Mouse (Mus musculus) kidney, embryonic 16.5 days (tissue): ENCODE data around the gene Arhgap31. TPM values are rescaled to one million over a fixed set of nuclear protein-coding genes. Genes with fewer than 3 reads are reported as not detected.
A peak's percentile ranks its signal among the peaks of the same experiment; 100 is the strongest.
"Not testable (repeated sequence)": the region's sequence is repeated elsewhere in the genome, so short reads cannot be mapped to it uniquely, and the experiment has no call there.

Experiments
- ATAC-seq: fragments of 200-750 bp; cut with Nextera tagmentation; 2 replicates; pipeline ENCODE4 v1.8.0; 2017; ENCODE audit warnings: moderate TSS enrichment; ENCODE audit not compliant: low FRiP score, low TSS enrichment
- H3K27ac ChIP-seq: fragments of 300-500 bp; sonication (generic); 2 replicates; pipeline ENCODE4 v1.5.1; 2014; ENCODE audit warnings: low read length
- H3K27me3 ChIP-seq: fragments of 300-500 bp; sonication (generic); 2 replicates; pipeline ENCODE4 v1.6.1; 2014; ENCODE audit warnings: low read length, control low read depth, mixed read lengths; ENCODE audit not compliant: insufficient read depth
- H3K36me3 ChIP-seq: fragments of 300-500 bp; sonication (generic); 2 replicates; pipeline ENCODE4 v1.6.1; 2014; ENCODE audit warnings: low read length, control low read depth, mixed read lengths; ENCODE audit not compliant: insufficient read depth
- H3K4me1 ChIP-seq: fragments of 300-500 bp; sonication (generic); 2 replicates; pipeline ENCODE4 v1.6.1; 2014; ENCODE audit warnings: low read length, control low read depth, mixed read lengths; ENCODE audit not compliant: insufficient read depth
- H3K4me2 ChIP-seq: fragments of 300-500 bp; sonication (generic); replicated peaks from 2 replicates; pipeline ENCODE4 v1.6.1; 2014; ENCODE audit warnings: low read depth, low read length
- H3K4me3 ChIP-seq: fragments of 300-500 bp; sonication (generic); 2 replicates; pipeline ENCODE4 v1.5.1; 2014; ENCODE audit warnings: mild to moderate bottlenecking, low read length
- H3K9ac ChIP-seq: fragments of 300-500 bp; sonication (generic); replicated peaks from 2 replicates; pipeline ENCODE4 v1.6.1; 2014; ENCODE audit warnings: low read length
- H3K9me3 ChIP-seq: fragments of 300-500 bp; sonication (generic); 2 replicates; pipeline ENCODE4 v1.6.1; 2016; ENCODE audit warnings: low read length, control low read depth
- WGBS: fragments of 180-500 bp; shearing (Covaris S2); extraction: QIAGEN DNeasy Blood & Tissue Kit; methylation state at CpG from one replicate; pipeline ENCODE4 v1.1.7; 2014; 5-methylcytosine and 5-hydroxymethylcytosine counted together
- polyA plus RNA-seq: library from polyadenylated mRNA; unstranded; fragments of >200 nt; fragmentation: Nextera tagmentation; extraction: Ambion mirVana; gene quantifications from 2 replicates; pipeline ENCODE4 v1.2.1, GENCODE M21; 2015

The Arhgap31 gene
- polyA plus RNA-seq, 1 experiment from 2014 or later = 10.8 TPM

DNA sequence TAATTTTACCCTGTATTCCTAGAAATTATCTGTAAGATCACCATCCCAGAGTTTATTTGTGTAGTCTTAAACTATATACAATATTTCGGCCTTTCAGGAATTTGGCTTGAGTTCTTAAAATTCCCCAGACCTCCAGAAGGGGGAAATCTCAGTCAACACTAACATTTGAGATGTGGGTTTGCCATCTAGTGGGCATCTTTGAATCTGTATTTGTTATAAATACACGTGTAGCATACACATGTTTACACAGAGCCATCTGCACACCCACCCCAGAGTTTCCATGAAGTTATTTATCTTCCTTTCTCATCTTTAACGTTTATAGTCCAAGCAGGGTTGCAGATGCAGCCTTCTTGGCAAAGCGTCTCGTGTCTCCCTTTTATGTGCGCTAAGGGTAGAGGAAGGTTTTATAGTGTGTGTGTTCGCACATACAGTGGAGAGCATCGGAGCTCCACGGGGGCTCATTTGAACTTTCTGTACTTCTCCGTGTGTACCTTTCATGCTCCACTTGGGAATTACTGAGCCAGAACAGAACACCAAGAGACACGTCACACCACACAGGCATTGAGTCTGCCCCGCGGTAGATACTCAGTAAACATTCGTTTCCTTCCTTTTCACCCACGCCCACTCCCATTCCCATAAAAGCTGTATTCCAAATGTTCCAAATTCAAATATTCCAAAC is 16.7 kb upstream of the Arhgap31 start:
- peak overlapping the region; percentile 48 for H3K9ac ChIP-seq
- H3K4me1 ChIP-seq = peaks cover 10% of the 10 kb centered on the region; the same call in 1 of the 2 replicates
- no peak overlapping the region for H3K27ac ChIP-seq
- no peaks in the 10 kb centered on the region for H3K36me3 ChIP-seq
- ATAC-seq = peak; percentile 53; the same call in 1 of the 2 replicates
- H3K27me3 ChIP-seq = no peaks in the 10 kb centered on the region
- H3K4me2 ChIP-seq = peak overlapping the region; percentile 53
- H3K4me3 ChIP-seq = peak overlapping the region; percentile 27
- H3K9me3 ChIP-seq = no peaks in the 10 kb centered on the region
- WGBS = 26% methylated on average over 15 of the region's 15 CpGs

DNA sequence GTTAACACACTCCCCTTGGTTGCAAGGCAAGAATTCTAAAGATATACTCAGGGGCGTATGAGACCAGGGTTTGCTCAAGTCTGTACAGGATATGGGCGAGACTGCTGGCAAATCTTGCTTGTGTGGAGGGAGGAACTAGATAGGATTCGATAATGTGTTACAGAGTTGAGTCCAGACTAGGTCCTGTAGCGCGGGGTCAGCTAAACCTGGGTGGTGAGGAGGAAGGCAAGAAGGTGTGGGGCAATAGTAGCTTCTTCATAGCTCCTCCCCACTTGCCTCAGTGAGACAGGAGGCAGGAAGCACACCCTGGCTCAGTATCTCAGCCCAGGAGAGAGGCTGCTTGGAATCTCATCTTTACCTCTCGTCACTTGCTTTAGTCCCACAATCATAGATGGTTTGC is 16.1 kb upstream of the Arhgap31 start:
- Histone ChIP-seq H3K9me3 (no peaks in the 10 kb centered on the region), H3K9ac (no peak overlapping the region), H3K4me3 (no peak overlapping the region), H3K4me1 (peaks cover 10% of the 10 kb centered on the region; the same call in 1 of the 2 replicates), H3K27me3 (no peaks in the 10 kb centered on the region), H3K4me2 (no peak overlapping the region), H3K27ac (no peak overlapping the region), H3K36me3 (no peaks in the 10 kb centered on the region)
- peak; percentile 49 for ATAC-seq
- WGBS = 76% methylated on average over 6 of the region's 6 CpGs

DNA sequence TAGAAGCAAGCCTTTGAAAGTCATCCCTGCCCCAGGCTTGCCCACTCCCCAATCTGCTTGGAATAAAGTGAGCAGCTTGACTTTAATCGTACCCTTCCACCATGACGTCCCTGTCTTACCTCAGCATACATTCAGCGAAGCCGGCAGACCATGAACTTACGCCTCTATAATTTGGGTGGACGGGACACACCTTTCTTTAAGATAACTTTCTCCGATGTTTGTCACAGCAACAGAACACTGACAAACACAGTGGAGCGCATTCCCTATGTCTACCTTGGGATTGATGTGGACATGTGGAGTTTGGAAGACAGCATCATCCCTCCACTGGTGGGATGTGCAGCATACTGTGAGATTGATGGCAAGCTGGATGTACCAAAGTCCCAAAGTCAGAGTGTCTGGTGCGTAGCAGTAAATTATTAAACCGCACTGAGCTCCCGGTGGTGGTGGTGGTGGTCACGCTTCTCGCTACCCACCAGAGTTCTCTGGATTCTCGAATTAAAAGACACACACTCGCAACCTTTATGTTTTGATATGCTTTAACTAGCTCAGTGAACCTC is 15.6 kb upstream of the Arhgap31 start:
- Histone ChIP-seq H3K9me3 (no peaks in the 10 kb centered on the region), H3K4me3 (no peak overlapping the region), H3K9ac (no peak overlapping the region), H3K27me3 (no peaks in the 10 kb centered on the region), H3K4me1 (peaks cover 10% of the 10 kb centered on the region; the same call in 1 of the 2 replicates), H3K4me2 (no peak overlapping the region), H3K36me3 (no peaks in the 10 kb centered on the region), H3K27ac (no peak overlapping the region)
- WGBS = 81% methylated on average over 15 of the region's 15 CpGs
- 0 out of 2 replicates have a peak, but pooled peaks have one; percentile 22 for ATAC-seq

DNA sequence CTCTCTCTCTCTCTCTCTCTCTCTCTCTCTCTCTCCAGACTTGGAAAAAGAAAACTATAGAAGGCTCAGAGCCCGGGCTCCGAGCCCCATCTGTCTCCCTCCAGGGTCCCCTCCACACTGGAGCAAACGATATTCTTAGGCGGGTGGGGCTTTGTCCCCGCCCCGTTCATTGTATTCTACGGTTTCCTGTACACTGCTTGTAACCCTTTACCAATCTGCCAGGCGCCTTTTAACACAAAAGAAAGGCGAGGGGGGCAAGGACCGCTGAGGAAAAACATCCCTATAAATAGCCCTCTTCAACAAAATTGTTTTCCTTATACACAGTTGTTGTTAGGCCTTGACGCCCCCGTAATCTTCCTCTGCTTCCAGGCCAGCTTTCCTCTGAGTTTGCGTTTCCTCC is 11.9 kb upstream of the Arhgap31 start:
- Histone ChIP-seq H3K36me3 (no peaks in the 10 kb centered on the region), H3K27ac (peak overlapping the region; percentile 25; the same call in 1 of the 2 replicates), H3K9me3 (peaks cover 4% of the 10 kb centered on the region; the same call in 1 of the 2 replicates), H3K27me3 (no peaks in the 10 kb centered on the region), H3K4me2 (no peak overlapping the region), H3K9ac (no peak overlapping the region), H3K4me1 (peaks cover 4% of the 10 kb centered on the region; the same call in 1 of the 2 replicates), H3K4me3 (no peak overlapping the region)
- no peak for ATAC-seq
- 67% methylated on average over 13 of the region's 13 CpGs for WGBS

DNA sequence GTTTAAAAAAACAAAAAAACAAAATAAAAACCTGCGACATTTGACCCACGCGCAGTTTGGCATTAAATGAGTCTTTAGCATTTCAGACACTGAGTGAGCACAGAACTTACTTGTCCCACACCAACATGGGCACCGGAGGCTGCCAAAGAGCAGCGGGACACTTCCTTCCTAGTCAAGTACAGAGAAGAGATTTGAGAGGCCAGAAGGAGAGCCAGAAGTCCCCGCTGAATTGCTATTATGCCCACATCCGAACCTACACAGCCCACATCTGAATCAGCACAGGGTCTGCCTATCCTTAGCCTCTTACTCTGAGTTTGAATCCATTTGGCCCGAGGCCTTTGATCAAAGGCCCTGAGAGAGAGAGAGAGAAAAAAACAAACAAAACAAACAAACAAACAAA is 11.2 kb upstream of the Arhgap31 start:
- H3K4me3 ChIP-seq = no peak overlapping the region
- H3K27ac ChIP-seq = peak overlapping the region; percentile 17
- no peaks in the 10 kb centered on the region for H3K27me3 ChIP-seq
- ATAC-seq = no peak
- peaks cover 4% of the 10 kb centered on the region; the same call in 1 of the 2 replicates for H3K9me3 ChIP-seq
- H3K9ac ChIP-seq = no peak overlapping the region
- H3K4me2 ChIP-seq = no peak overlapping the region
- WGBS = 70% methylated on average over 8 of the region's 8 CpGs
- H3K4me1 ChIP-seq = no peaks in the 10 kb centered on the region
- no peaks in the 10 kb centered on the region for H3K36me3 ChIP-seq

DNA sequence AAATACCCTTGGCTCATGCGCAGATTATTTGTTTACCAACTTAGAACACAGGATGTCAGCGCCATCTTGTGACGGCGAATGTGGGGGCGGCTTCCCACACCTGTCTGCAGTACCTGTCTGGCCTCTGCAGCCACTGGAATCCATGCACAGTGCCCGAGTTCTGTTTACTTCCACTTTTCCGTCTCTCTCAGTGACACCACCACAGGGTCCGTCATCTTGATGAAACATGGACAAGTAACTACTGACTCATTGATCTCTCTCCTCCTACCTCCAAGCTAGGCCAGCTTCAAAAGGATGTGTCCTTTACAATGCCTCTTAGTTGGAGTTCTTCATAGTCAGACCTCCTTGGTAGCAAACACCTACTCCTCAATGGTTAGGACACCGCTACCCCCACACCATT is 8.3 kb upstream of the Arhgap31 start:
- Histone ChIP-seq H3K4me2 (no peak overlapping the region), H3K9ac (no peak overlapping the region), H3K4me1 (no peaks in the 10 kb centered on the region), H3K27ac (no peak overlapping the region), H3K27me3 (no peaks in the 10 kb centered on the region), H3K9me3 (peaks cover 4% of the 10 kb centered on the region; the same call in 1 of the 2 replicates), H3K4me3 (no peak overlapping the region), H3K36me3 (no peaks in the 10 kb centered on the region)
- 95% methylated on average over 8 of the region's 9 CpGs for WGBS
- no peak for ATAC-seq

DNA sequence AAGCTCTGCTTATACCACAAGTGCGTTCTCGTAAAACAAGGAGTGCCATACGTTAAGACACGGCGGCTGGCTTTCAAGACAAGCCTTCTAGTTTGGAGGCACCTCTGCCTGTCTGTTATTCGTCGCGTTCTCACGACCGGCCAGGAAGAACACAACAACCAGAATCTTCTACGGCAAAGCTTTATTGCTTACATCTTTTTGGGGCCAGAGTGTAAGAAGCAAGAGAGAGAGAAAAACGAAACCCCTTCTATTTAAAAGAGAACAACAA is 1.1 kb upstream of the Arhgap31 start:
- H3K27me3 ChIP-seq, ATAC-seq, H3K36me3 ChIP-seq, H3K4me1 ChIP-seq, H3K9ac ChIP-seq, H3K9me3 ChIP-seq: not testable (repeated sequence)
- Histone ChIP-seq H3K4me2 (peak overlapping the region; percentile 77), H3K4me3 (peak overlapping the region; percentile 77), H3K27ac (peak overlapping the region; percentile 94; the same call in 1 of the 2 replicates)
- WGBS = 37% methylated on average over 11 of the region's 12 CpGs

DNA sequence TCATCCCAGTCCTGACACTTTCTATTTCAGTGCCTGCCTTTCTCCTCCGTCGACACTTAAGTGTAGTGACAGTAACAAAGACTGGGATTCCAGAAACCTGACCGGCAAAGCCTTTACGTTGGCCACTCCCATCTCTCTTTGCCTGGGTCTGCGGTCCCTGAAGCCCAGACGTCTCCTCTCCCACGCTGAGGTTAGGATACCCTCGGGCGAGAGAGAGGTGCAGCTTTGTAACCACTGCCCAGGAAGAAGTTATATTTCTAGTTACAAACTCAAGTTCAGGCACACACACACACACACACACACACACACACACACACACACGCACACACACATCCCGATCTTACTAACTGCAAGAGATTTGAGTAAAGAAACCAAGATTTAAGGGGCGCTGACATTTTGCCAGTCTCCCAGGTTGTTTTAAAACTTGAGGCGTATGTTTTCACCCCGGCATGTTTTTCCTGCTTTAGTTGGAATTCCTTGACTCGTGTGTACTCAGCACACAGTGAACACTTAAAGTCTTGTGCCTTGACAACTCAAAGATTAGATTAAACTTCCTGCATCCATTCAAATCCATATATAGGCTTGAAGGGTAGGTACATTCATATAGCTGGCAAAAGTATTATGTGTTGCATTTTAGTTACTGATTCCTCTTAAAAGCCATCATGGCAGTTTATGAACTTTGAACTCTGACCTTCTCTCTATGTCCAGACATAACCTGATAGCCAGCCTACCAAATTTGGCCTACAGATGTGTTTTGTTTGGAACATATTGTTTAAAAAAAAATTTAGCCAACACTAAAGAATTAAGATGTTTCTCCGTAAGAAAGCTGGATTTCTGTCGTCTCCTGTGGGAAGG is 557 bp upstream of the Arhgap31 start:
- 15% methylated on average over 17 of the region's 17 CpGs for WGBS
- ATAC-seq = peak; percentile 69; the same call in 1 of the 2 replicates

DNA sequence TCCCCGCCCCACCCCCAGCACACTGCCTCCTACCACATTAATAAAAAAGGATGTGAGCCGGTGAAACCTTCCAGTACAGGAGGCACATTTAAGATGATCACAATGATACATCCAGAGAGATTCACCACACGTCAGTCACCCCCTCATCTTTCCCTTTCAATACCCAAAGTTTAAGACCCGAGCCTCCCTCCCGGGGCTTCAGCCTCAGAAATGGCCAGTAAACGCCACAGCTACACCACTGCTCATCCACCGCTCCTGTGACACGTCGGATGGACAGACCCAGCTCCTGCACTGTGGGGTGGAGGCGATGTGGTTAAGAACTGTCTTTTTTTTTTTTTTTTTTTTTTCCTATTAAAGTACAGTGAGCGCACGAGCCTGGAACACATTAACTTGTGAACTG is 969 bp downstream of the Arhgap31 start:
- Histone ChIP-seq H3K4me2 (peak overlapping the region; percentile 77), H3K4me1 (peaks cover 8% of the 10 kb centered on the region), H3K9me3 (no peaks in the 10 kb centered on the region), H3K4me3 (peak overlapping the region; percentile 77), H3K27ac (peak overlapping the region; percentile 94), H3K36me3 (no peaks in the 10 kb centered on the region), H3K9ac (peak overlapping the region; percentile 81), H3K27me3 (no peaks in the 10 kb centered on the region)
- ATAC-seq = no peak
- 4% methylated on average over 12 of the region's 12 CpGs for WGBS

More for the DNA sequence above, 557 bp upstream of the Arhgap31 start:
- Histone ChIP-seq H3K4me2 (peak overlapping the region; percentile 77), H3K27me3 (no peaks in the 10 kb centered on the region), H3K9ac (peak overlapping the region; percentile 81), H3K27ac (peak overlapping the region; percentile 94), H3K36me3 (no peaks in the 10 kb centered on the region), H3K9me3 (no peaks in the 10 kb centered on the region), H3K4me1 (peaks cover 8% of the 10 kb centered on the region), H3K4me3 (peak overlapping the region; percentile 77)
